Mouse (Mus musculus) C2C12 (cell line): Measurements from ENCODE around the gene Smim24. TPM values are rescaled to one million over a fixed set of nuclear protein-coding genes. Genes with fewer than 3 reads are reported as not detected.

ENCODE experiments used
- H3K27me3 ChIP-seq: one replicate; pipeline ENCODE4 v1.6.1; 2011; ENCODE audit not compliant: control insufficient read depth, insufficient read depth, insufficient read length
- H3K36me3 ChIP-seq: one replicate; pipeline ENCODE4 v1.6.1; 2011; ENCODE audit not compliant: control insufficient read depth, insufficient read depth
- H3K4me3 ChIP-seq: one replicate; pipeline ENCODE4 v1.5.1; 2011; ENCODE audit warnings: mild to moderate bottlenecking, control low read depth; ENCODE audit not compliant: poor library complexity, insufficient read depth, severe bottlenecking
- H3K79me2 ChIP-seq: one replicate; pipeline ENCODE4 v1.6.1; 2011; ENCODE audit not compliant: control insufficient read depth, insufficient read depth
- H3K79me3 ChIP-seq: one replicate; pipeline ENCODE4 v1.6.1; 2011; ENCODE audit warnings: low read depth, control low read depth
- H3ac ChIP-seq: one replicate; pipeline ENCODE3; 2011; ENCODE audit warnings: low read depth; ENCODE audit not compliant: control insufficient read depth, insufficient read length
- CEBPB ChIP-seq: IDR thresholded peaks from one replicate; pipeline ENCODE4 v1.6.1; 2011; ENCODE audit warnings: low read depth, mild to moderate bottlenecking, control low read depth, moderate library complexity
- CTCF ChIP-seq: IDR thresholded peaks from one replicate; pipeline ENCODE4 v1.5.1; 2011; ENCODE audit not compliant: control insufficient read depth, insufficient read depth, insufficient read length
- FOSL1 ChIP-seq: IDR thresholded peaks from one replicate; pipeline ENCODE4 v1.8.0; 2011; ENCODE audit warnings: mild to moderate bottlenecking, low read length; ENCODE audit not compliant: poor library complexity, insufficient read depth, severe bottlenecking
- MAX ChIP-seq: IDR thresholded peaks from one replicate; pipeline ENCODE4 v1.6.1; 2011; ENCODE audit warnings: mild to moderate bottlenecking, control low read depth
- MYOD1 ChIP-seq: IDR thresholded peaks from one replicate; pipeline ENCODE4 v1.6.1; 2011; ENCODE audit warnings: low read depth; ENCODE audit not compliant: control insufficient read depth, insufficient read length
- MYOG ChIP-seq: IDR thresholded peaks from one replicate; pipeline ENCODE4 v1.6.1; 2011; ENCODE audit not compliant: control insufficient read depth, insufficient read length; ENCODE audit errors: extremely low read depth
- USF1 ChIP-seq: IDR thresholded peaks from one replicate; pipeline ENCODE4 v1.6.1; 2011; ENCODE audit warnings: low read depth, mild to moderate bottlenecking, control low read depth, moderate library complexity
- long read RNA-seq, 2 experiments: library from polyadenylated mRNA; unstranded; transcript quantifications; one replicate each; pipeline ENCODE4 v2.0.0; 2019 to 2020
- polyA plus RNA-seq: library from polyadenylated mRNA; unstranded; fragments of >200 nt; fragmentation: generic; extraction: Trizol; gene quantifications from one replicate; pipeline ENCODE4 v1.2.1, GENCODE M21; 2012; ENCODE audit warnings: missing spikeins

Gene Smim24
- 0.32 TPM for polyA plus RNA-seq
- long read RNA-seq, experiment 1 = 0 reads
- long read RNA-seq, experiment 2 = 0 reads

- Histone ChIP-seq H3K79me2 (no peaks in the 10 kb centered on the region), H3K27me3 (no peaks in the 10 kb centered on the region), H3K36me3 (peaks cover 35% of the 10 kb centered on the region), H3K4me3 (no peak within 1 kb of the TSS), H3ac (no peak within 1 kb of the TSS), H3K79me3 (no peaks in the 10 kb centered on the region)
- TF ChIP-seq FOSL1 = no peak
- no peak for TF ChIP-seq MYOG
- TF ChIP-seq USF1 = no peak
- no peak for TF ChIP-seq MYOD1
- TF ChIP-seq CTCF = no peak
- TF ChIP-seq MAX = no peak
- no peak for TF ChIP-seq CEBPB
These were observed at the start of gene Smim24 for GRCm38 (mm10) chr10:81392781-81393185. Smim24 (plus strand) TSS chr10:81393051.

GRCm38 (mm10) chr10:81344421-81345161 lies 48.3 kb upstream of the Smim24 start:
- peaks cover 11% of the 10 kb centered on the region for H3K27me3 ChIP-seq
- H3K4me3 ChIP-seq = no peak overlapping the region

GRCm38 (mm10) chr10:81345162-81345534 lies 47.7 kb upstream of the Smim24 start:
- TF ChIP-seq MAX = no peak
- TF ChIP-seq USF1 = no peak
- TF ChIP-seq MYOG = no peak
- no peak for TF ChIP-seq CTCF
- TF ChIP-seq CEBPB = no peak
- no peak for TF ChIP-seq MYOD1
- TF ChIP-seq FOSL1 = no peak

More at GRCm38 (mm10) chr10:81344421-81345161, 48.3 kb upstream of the Smim24 start:
- Histone ChIP-seq H3ac (no peak overlapping the region), H3K79me2 (peaks cover 9% of the 10 kb centered on the region), H3K36me3 (peaks cover 21% of the 10 kb centered on the region), H3K79me3 (peaks cover under 1% of the 10 kb centered on the region)
- TF ChIP-seq CTCF (no peak), CEBPB (no peak), MYOD1 (no peak), MYOG (no peak), FOSL1 (no peak), USF1 (no peak), MAX (no peak)

DNA sequence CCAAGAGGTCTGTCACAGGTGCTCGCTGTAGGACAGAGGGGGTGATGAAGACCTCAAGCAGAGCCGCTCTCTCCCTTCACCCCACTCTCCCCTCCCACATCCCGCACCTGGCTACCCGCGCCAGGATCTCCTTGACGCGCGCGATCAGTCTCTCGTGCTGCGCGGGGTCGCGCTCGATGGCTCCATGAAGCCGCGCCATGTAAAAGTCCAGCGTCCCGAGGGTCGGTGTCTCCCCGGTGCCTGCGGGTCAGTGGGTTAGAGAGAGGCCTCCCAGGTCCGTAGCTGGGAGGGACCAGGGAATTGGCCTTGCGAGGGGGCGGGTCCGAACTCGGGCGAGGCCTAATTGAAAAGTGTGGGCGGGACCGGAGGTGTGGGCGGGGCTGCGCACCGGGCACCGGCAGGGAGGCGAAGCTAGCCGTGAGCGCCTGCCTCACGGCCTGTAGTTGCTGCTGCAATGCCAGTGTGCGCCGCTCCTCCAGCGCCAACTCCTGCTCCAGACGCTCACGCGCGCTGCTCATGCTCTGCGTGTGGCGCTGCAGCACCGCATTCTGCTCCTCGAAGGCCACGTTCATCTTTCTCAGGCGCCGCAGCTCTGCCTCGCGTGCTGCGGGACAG lies 46.3 kb upstream of the Smim24 start:
- Histone ChIP-seq H3ac (no peak overlapping the region), H3K36me3 (peaks cover 21% of the 10 kb centered on the region), H3K4me3 (no peak overlapping the region), H3K79me3 (peaks cover 5% of the 10 kb centered on the region), H3K27me3 (peaks cover 11% of the 10 kb centered on the region), H3K79me2 (peaks cover 14% of the 10 kb centered on the region)
- TF ChIP-seq MYOD1 = no peak
- no peak for TF ChIP-seq MAX
- TF ChIP-seq CTCF = no peak
- TF ChIP-seq USF1 = no peak
- no peak for TF ChIP-seq MYOG
- no peak for TF ChIP-seq CEBPB
- no peak for TF ChIP-seq FOSL1

More at GRCm38 (mm10) chr10:81345162-81345534, 47.7 kb upstream of the Smim24 start:
- Histone ChIP-seq H3K27me3 (peaks cover 11% of the 10 kb centered on the region), H3ac (no peak overlapping the region), H3K79me2 (peaks cover 14% of the 10 kb centered on the region), H3K79me3 (peaks cover 5% of the 10 kb centered on the region), H3K4me3 (no peak overlapping the region), H3K36me3 (peaks cover 21% of the 10 kb centered on the region)

- H3ac ChIP-seq = peak overlapping the region; percentile 95
- peaks cover 5% of the 10 kb centered on the region for H3K79me3 ChIP-seq
- peak overlapping the region; percentile 95 for H3K4me3 ChIP-seq
- peaks cover 21% of the 10 kb centered on the region for H3K36me3 ChIP-seq
- H3K27me3 ChIP-seq = no peaks in the 10 kb centered on the region
- no peak for TF ChIP-seq USF1
- TF ChIP-seq CTCF = no peak
- no peak for TF ChIP-seq CEBPB
- TF ChIP-seq FOSL1 = no peak
- TF ChIP-seq MAX = no peak
- TF ChIP-seq MYOG = no peak
- peaks cover 14% of the 10 kb centered on the region for H3K79me2 ChIP-seq
These were observed 43.7 kb upstream of the Smim24 start for GRCm38 (mm10) chr10:81349146-81349545.

- no peak for TF ChIP-seq MYOG
- no peak for TF ChIP-seq CEBPB
- no peak for TF ChIP-seq USF1
- no peak for TF ChIP-seq CTCF
- no peak for TF ChIP-seq MYOD1
- TF ChIP-seq MAX = no peak
- TF ChIP-seq FOSL1 = no peak
- peaks cover 21% of the 10 kb centered on the region for H3K36me3 ChIP-seq
- H3K79me2 ChIP-seq = peaks cover 14% of the 10 kb centered on the region
These were observed 42.9 kb upstream of the Smim24 start for GRCm38 (mm10) chr10:81349961-81350350.

More at GRCm38 (mm10) chr10:81349961-81350350, 42.9 kb upstream of the Smim24 start:
- H3K79me3 ChIP-seq = peaks cover 5% of the 10 kb centered on the region
- H3K27me3 ChIP-seq = no peaks in the 10 kb centered on the region
- peak overlapping the region; percentile 95 for H3ac ChIP-seq
- peak overlapping the region; percentile 95 for H3K4me3 ChIP-seq
